Mouse (Mus musculus) heart, postnatal 25 days (tissue): Measurements from ENCODE around the gene Bhlhe23. TPM values are rescaled to one million over a fixed set of nuclear protein-coding genes. Genes with fewer than 3 reads are reported as not detected.

ENCODE experiments used
- DNase-seq: peaks from one replicate; pipeline ENCODE4 v3.0.0; 2022; ENCODE audit warnings: low spot score
- intact Hi-C: fragments of 180-260 bp; cut with DNase I; formaldehyde crosslinking; loops from one replicate; pipeline ENCODE4 v1.15.1; 2025
- total RNA-seq, 2 experiments: library from RNA; stranded (reverse); gene quantifications; 2 replicates each; pipeline ENCODE4 v1.2.3; 2021

Bhlhe23 gene
- not detected for total RNA-seq

- intact Hi-C loops: loop anchor here (5.0 kb wide), 1 partner anchor 304 kb away; no protein-coding TSS in a partner anchor
Measured at GRCm38 (mm10) chr2:180776793-180777192, at the start of gene Bhlhe23. TSS of gene Bhlhe23 (minus strand) at chr2:180776900.

GRCm38 (mm10) chr2:180825147-180825941 lies 48.6 kb upstream of the Bhlhe23 start:
- intact Hi-C loops: no loop called here
- DNase-seq: no peak

More at GRCm38 (mm10) chr2:180776793-180777192, at the start of gene Bhlhe23:
- DNase-seq: no peak

- no peak for DNase-seq
- intact Hi-C loops: no loop called here
Measured at GRCm38 (mm10) chr2:180824724-180825123, 48.0 kb upstream of the Bhlhe23 start.

- no peak for DNase-seq
- intact Hi-C loops: no loop called here
Measured at GRCm38 (mm10) chr2:180824061-180824460, 47.4 kb upstream of the Bhlhe23 start.

- peak; percentile 11 for DNase-seq
- intact Hi-C loops: no loop called here
Measured at GRCm38 (mm10) chr2:180822476-180822875, 45.8 kb upstream of the Bhlhe23 start.

GRCm38 (mm10) chr2:180819504-180819903 lies 42.8 kb upstream of the Bhlhe23 start:
- DNase-seq: no peak
- intact Hi-C loops: no loop called here

GRCm38 (mm10) chr2:180816440-180817065 lies 39.9 kb upstream of the Bhlhe23 start:
- intact Hi-C loops: no loop called here
- no peak for DNase-seq

- DNase-seq: no peak
- intact Hi-C loops: no loop called here
Measured at GRCm38 (mm10) chr2:180813982-180814568, 37.4 kb upstream of the Bhlhe23 start.

GRCm38 (mm10) chr2:180811002-180811401 lies 34.3 kb upstream of the Bhlhe23 start:
- DNase-seq: no peak
- intact Hi-C loops: no loop called here

GRCm38 (mm10) chr2:180809510-180809909 lies 32.8 kb upstream of the Bhlhe23 start:
- DNase-seq: no peak
- intact Hi-C loops: loop anchor here (5.0 kb wide), 1 partner anchor 153 kb away; no protein-coding TSS in a partner anchor

GRCm38 (mm10) chr2:180805966-180806365 lies 29.3 kb upstream of the Bhlhe23 start:
- intact Hi-C loops: loop anchor here (5.0 kb wide), 1 partner anchor 156 kb away; no protein-coding TSS in a partner anchor
- no peak for DNase-seq

GRCm38 (mm10) chr2:180796008-180796407 lies 19.3 kb upstream of the Bhlhe23 start:
- intact Hi-C loops: loop anchor here (10.0 kb wide), 1 partner anchor 269 kb away; no protein-coding TSS in a partner anchor
- DNase-seq: no peak

- no peak for DNase-seq
- intact Hi-C loops: loop anchor here (10.0 kb wide), 1 partner anchor 269 kb away; no protein-coding TSS in a partner anchor
Measured at GRCm38 (mm10) chr2:180795597-180795996, 18.9 kb upstream of the Bhlhe23 start.

GRCm38 (mm10) chr2:180794422-180794821 lies 17.7 kb upstream of the Bhlhe23 start:
- DNase-seq: no peak
- intact Hi-C loops: loop anchor here (10.0 kb wide), 1 partner anchor 270 kb away; no protein-coding TSS in a partner anchor

- intact Hi-C loops: loop anchor here (10.0 kb wide), 1 partner anchor 273 kb away; no protein-coding TSS in a partner anchor
- DNase-seq: no peak
Measured at GRCm38 (mm10) chr2:180791674-180792073, 15.0 kb upstream of the Bhlhe23 start.

- DNase-seq: no peak
- intact Hi-C loops: no loop called here
Measured at GRCm38 (mm10) chr2:180788843-180789242, 12.1 kb upstream of the Bhlhe23 start.

GRCm38 (mm10) chr2:180788386-180788785 lies 11.7 kb upstream of the Bhlhe23 start:
- intact Hi-C loops: no loop called here
- peak; percentile 6 for DNase-seq

- DNase-seq: no peak
- intact Hi-C loops: no loop called here
Measured at GRCm38 (mm10) chr2:180787566-180788232, 11.0 kb upstream of the Bhlhe23 start.

GRCm38 (mm10) chr2:180786732-180787131 lies 10.0 kb upstream of the Bhlhe23 start:
- no peak for DNase-seq
- intact Hi-C loops: no loop called here

- intact Hi-C loops: loop anchor here (2.0 kb wide), 1 partner anchor 197 kb away; no protein-coding TSS in a partner anchor
- DNase-seq: no peak
Measured at GRCm38 (mm10) chr2:180780282-180780681, 3.6 kb upstream of the Bhlhe23 start.
